Mouse (Mus musculus): ENCODE measurements at regions not wholly inside any gene's neighbourhood (a gene's known extent, or its start where the extent isn't known, plus 50 kb on each side); places are given as distances from the start of the nearest gene placed in this dataset.

DNA sequence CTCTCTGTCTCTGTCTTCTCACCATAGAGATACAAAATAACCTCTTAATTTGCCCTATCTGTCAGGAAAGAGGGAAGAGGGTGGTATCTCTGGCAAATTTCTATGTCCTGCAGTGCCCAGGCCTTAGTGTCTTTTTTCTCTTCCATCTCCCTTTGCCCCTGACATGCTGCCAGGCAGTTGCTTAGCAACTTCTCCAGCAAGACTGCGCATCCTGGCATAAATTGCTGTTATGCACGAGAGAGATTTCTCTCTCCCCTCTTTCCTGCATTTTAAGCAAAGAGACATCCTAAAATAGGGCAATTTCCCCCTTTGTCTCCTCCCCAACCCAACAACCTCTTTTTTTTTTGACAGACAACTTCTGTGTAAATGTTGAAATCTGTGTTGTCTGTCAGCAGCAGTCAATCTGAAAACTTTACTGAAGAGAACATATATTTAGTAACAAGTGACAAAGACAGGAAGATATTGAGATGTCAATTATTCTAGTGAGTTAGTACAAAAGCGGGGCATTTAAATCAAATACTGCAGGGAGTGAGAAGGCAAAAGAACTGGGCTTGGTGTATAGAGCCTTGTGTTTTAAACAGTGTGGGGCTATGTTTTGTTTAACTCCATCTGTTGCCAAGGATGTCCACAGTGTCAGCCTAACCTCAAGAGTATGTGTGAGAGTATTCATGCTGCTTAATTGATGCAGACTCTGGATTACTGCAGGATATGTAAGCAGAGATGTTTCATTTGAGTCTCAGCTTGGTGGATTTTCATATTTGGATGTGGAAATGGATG lies 2745.7 kb upstream of the Lrrc6 start:
- TF ChIP-seq GATA1 (IDR thresholded peaks at IDR 0.05; ENCODE audit: borderline replicate concordance, low read length): no peak
- no peak for TF ChIP-seq FLI1 (IDR thresholded peaks at IDR 0.05; ENCODE audit: low read length)

Data from megakaryocyte, embryonic 14.5 days (primary cell).